7 mouse cellular contexts compared by ENCODE assay signal in genomic region chr11:109343991-109344599, GRCm38 (mm10). TPM values are rescaled to one million over a fixed set of nuclear protein-coding genes. Genes with fewer than 3 reads are reported as not detected.
DNase-seq lines count a peak whose midpoint lies in the region; ATAC-seq lines count a peak whose summit lies in the region.

No protein-coding gene starts in this region.

- H3K9ac ChIP-seq in heart, embryonic 16.5 days (ENCODE audit: low read length): peak overlapping the region; percentile 51; the same call in 1 of the 2 replicates

- 15% methylated on average over 10 of the region's 10 CpGs for WGBS in heart, embryonic 16.5 days

- H3K27me3 ChIP-seq in heart, embryonic 16.5 days (ENCODE audit: control insufficient read depth, insufficient read depth, low read length): no peaks in the 10 kb centered on the region

- DNase-seq in thymus, postnatal 0 days (ENCODE audit: low spot score): peak; percentile 21
- no peak for DNase-seq in thymus, postnatal 25 days
- DNase-seq in cerebellum, adult 18-20 months: peak; percentile 72 to 74
- peak; percentile 58 to 67 for DNase-seq in lung, adult 18-20 months
- peak; percentile 71 for DNase-seq in yolk sac, embryonic 10.5 days (ENCODE audit: low spot score)
- DNase-seq in T-cell, adult 2 months (ENCODE audit: low spot score): no peak

- H3K36me3 ChIP-seq in heart, embryonic 16.5 days (ENCODE audit: control insufficient read depth, insufficient read depth): no peaks in the 10 kb centered on the region

- no peak for ATAC-seq in heart, embryonic 16.5 days (replicated peaks; ENCODE audit: extremely low read depth, insufficient read depth, low FRiP score)

- H3K4me2 ChIP-seq in heart, embryonic 16.5 days (ENCODE audit: low read depth, low read length): peak overlapping the region; percentile 43

- H3K27ac ChIP-seq in heart, embryonic 16.5 days (ENCODE audit: low read length): peak overlapping the region; percentile 50

- no peak overlapping the region for H3K4me3 ChIP-seq in heart, embryonic 16.5 days (ENCODE audit: low read length)

- no peaks in the 10 kb centered on the region for H3K9me3 ChIP-seq in heart, embryonic 16.5 days (replicated peaks; ENCODE audit: control insufficient read depth, low read length)

- H3K4me1 ChIP-seq in heart, embryonic 16.5 days (ENCODE audit: control insufficient read depth, insufficient read depth, low read length): peaks cover 41% of the 10 kb centered on the region

RNA-seq across cellular contexts. Expression of gene Gna13, which starts 18.5 kb away (rescaled TPM):
- 34.1 and 46.4 TPM in 2 replicates for polyA plus RNA-seq in thymus, postnatal 0 days (2015; fragmentation: Nextera tagmentation; extraction: Ambion mirVana)
- polyA plus RNA-seq in heart, embryonic 16.5 days (2015; fragmentation: Nextera tagmentation; extraction: Ambion mirVana): 20.7 and 21.6 TPM in 2 replicates

RNA-seq across cellular contexts. Expression of gene Rgs9, which starts 46.2 kb away (rescaled TPM):
- polyA plus RNA-seq in thymus, postnatal 0 days (2015; fragmentation: Nextera tagmentation; extraction: Ambion mirVana): 0.66 and 1.5 TPM in 2 replicates
- polyA plus RNA-seq in heart, embryonic 16.5 days (2015; fragmentation: Nextera tagmentation; extraction: Ambion mirVana): 0.82 and 1.4 TPM in 2 replicates

Comparison
In these comparisons a context has a peak if more than half of its experiments do, and no peak if none do; other contexts are left out.
1. DNase-seq: peak in thymus, postnatal 0 days (single experiment), cerebellum, adult 18-20 months (2 of 2), lung, adult 18-20 months (2 of 2) and yolk sac, embryonic 10.5 days (single experiment); none in thymus, postnatal 25 days (single experiment) and T-cell, adult 2 months (single experiment).